Mouse (Mus musculus): ENCODE measurements around the gene Gm765.

DNA sequence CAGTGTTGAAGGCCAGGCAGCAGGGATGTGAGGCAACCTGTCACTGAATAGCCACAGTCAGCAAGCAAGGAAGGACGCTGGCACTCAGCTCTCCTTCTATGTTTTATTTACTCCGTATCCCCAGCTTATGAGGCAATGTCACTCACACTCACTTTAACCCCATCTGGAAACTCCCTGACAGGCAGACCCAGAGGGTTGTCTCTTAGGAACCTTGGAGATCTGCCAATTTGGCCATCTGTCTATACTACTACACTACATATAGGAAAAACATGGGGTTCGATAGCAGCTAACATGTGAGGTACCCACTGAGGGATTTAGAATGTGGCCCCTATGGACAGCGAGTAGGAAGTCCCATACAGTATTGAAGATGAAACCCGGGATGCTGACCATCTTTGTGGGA is 12.7 kb upstream of the Gm765 start:
- TF ChIP-seq CTCF (IDR thresholded peaks at IDR 0.05; ENCODE audit: insufficient read depth, low read depth, low read length) (no peak), POLR2A (IDR thresholded peaks at IDR 0.05; ENCODE audit: insufficient read depth, low read depth, low read length) (no peak)
